Mouse (Mus musculus): ENCODE data around the gene Lpin1.

Gene Lpin1

GRCm38 (mm10) chr12:16526862-16527261 is 83.9 kb downstream of the Lpin1 start:
- DNase-seq (ENCODE audit: low spot score) = no peak

GRCm38 (mm10) chr12:16526134-16526533 is 84.6 kb downstream of the Lpin1 start:
- no peak for DNase-seq (ENCODE audit: low spot score)

GRCm38 (mm10) chr12:16515183-16515582 is 95.6 kb downstream of the Lpin1 start:
- DNase-seq (ENCODE audit: low spot score) = no peak

GRCm38 (mm10) chr12:16512991-16513390 is 97.8 kb downstream of the Lpin1 start:
- no peak for DNase-seq (ENCODE audit: low spot score)

- no peak for DNase-seq (ENCODE audit: low spot score)
Measured at GRCm38 (mm10) chr12:16509122-16509752, 101.5 kb downstream of the Lpin1 start.

GRCm38 (mm10) chr12:16506796-16507790 is 103.7 kb downstream of the Lpin1 start:
- no peak for DNase-seq (ENCODE audit: low spot score)

GRCm38 (mm10) chr12:16504244-16504643 is 106.5 kb downstream of the Lpin1 start:
- no peak for DNase-seq (ENCODE audit: low spot score)

GRCm38 (mm10) chr12:16497960-16498359 is 112.8 kb downstream of the Lpin1 start:
- no peak for DNase-seq (ENCODE audit: low spot score)

- no peak for DNase-seq (ENCODE audit: low spot score)
Measured at GRCm38 (mm10) chr12:16492713-16493112, 118.1 kb downstream of the Lpin1 start.

GRCm38 (mm10) chr12:16488899-16489298 is 121.9 kb downstream of the Lpin1 start:
- no peak for DNase-seq (ENCODE audit: low spot score)

GRCm38 (mm10) chr12:16487453-16487852 is 123.3 kb downstream of the Lpin1 start:
- no peak for DNase-seq (ENCODE audit: low spot score)

Measured in spleen, adult 12 weeks (tissue).